Mouse (Mus musculus): Measurements from ENCODE around the gene Gm28043.

Gene Gm28043

GRCm38 (mm10) chr17:29619231-29619630, 4.6 kb downstream of the Gm28043 start:
- DNase-seq (ENCODE audit: extremely low read depth, insufficient read length, low spot score) = no peak

GRCm38 (mm10) chr17:29623488-29623887, 8.8 kb downstream of the Gm28043 start:
- no peak for DNase-seq (ENCODE audit: extremely low read depth, insufficient read length, low spot score)

- no peak for DNase-seq (ENCODE audit: extremely low read depth, insufficient read length, low spot score)
Observed at GRCm38 (mm10) chr17:29627285-29627684, 12.6 kb downstream of the Gm28043 start.

GRCm38 (mm10) chr17:29628946-29629345, 14.3 kb downstream of the Gm28043 start:
- DNase-seq (ENCODE audit: extremely low read depth, insufficient read length, low spot score) = no peak

- DNase-seq (ENCODE audit: extremely low read depth, insufficient read length, low spot score) = no peak
Observed at GRCm38 (mm10) chr17:29629620-29630019, 14.9 kb downstream of the Gm28043 start.

- DNase-seq (ENCODE audit: extremely low read depth, insufficient read length, low spot score) = no peak
Observed at GRCm38 (mm10) chr17:29632312-29632711, 17.6 kb downstream of the Gm28043 start.

GRCm38 (mm10) chr17:29635492-29635891, 20.8 kb downstream of the Gm28043 start:
- no peak for DNase-seq (ENCODE audit: extremely low read depth, insufficient read length, low spot score)

GRCm38 (mm10) chr17:29636118-29636517, 21.4 kb downstream of the Gm28043 start:
- no peak for DNase-seq (ENCODE audit: extremely low read depth, insufficient read length, low spot score)

- no peak for DNase-seq (ENCODE audit: extremely low read depth, insufficient read length, low spot score)
Observed at GRCm38 (mm10) chr17:29637377-29637776, 22.7 kb downstream of the Gm28043 start.

- no peak for DNase-seq (ENCODE audit: extremely low read depth, insufficient read length, low spot score)
Observed at GRCm38 (mm10) chr17:29637895-29638294, 23.2 kb downstream of the Gm28043 start.

GRCm38 (mm10) chr17:29640971-29641370, 26.3 kb downstream of the Gm28043 start:
- no peak for DNase-seq (ENCODE audit: extremely low read depth, insufficient read length, low spot score)

- DNase-seq (ENCODE audit: extremely low read depth, insufficient read length, low spot score) = no peak
Observed at GRCm38 (mm10) chr17:29642219-29642618, 27.5 kb downstream of the Gm28043 start.

GRCm38 (mm10) chr17:29658249-29658648, 43.6 kb downstream of the Gm28043 start:
- no peak for DNase-seq (ENCODE audit: extremely low read depth, insufficient read length, low spot score)

GRCm38 (mm10) chr17:29660076-29660761, 45.5 kb downstream of the Gm28043 start, which contains the start of gene Cmtr1:
TSS of gene Cmtr1 (plus strand) at chr17:29660595.
- peak; percentile 97 for DNase-seq (ENCODE audit: extremely low read depth, insufficient read length, low spot score)

GRCm38 (mm10) chr17:29660762-29661391, 46.2 kb downstream of the Gm28043 start:
- no peak for DNase-seq (ENCODE audit: extremely low read depth, insufficient read length, low spot score)

- no peak for DNase-seq (ENCODE audit: extremely low read depth, insufficient read length, low spot score)
Observed at GRCm38 (mm10) chr17:29662145-29662544, 47.5 kb downstream of the Gm28043 start.

- DNase-seq (ENCODE audit: extremely low read depth, insufficient read length, low spot score) = no peak
Observed at GRCm38 (mm10) chr17:29668051-29668986, 53.6 kb downstream of the Gm28043 start.

GRCm38 (mm10) chr17:29669030-29669429, 54.4 kb downstream of the Gm28043 start:
- no peak for DNase-seq (ENCODE audit: extremely low read depth, insufficient read length, low spot score)

GRCm38 (mm10) chr17:29669936-29670335, 55.3 kb downstream of the Gm28043 start:
- peak; percentile 44 for DNase-seq (ENCODE audit: extremely low read depth, insufficient read length, low spot score)

- DNase-seq (ENCODE audit: extremely low read depth, insufficient read length, low spot score) = peak; percentile 50
Observed at GRCm38 (mm10) chr17:29671021-29671420, 56.3 kb downstream of the Gm28043 start.

- DNase-seq (ENCODE audit: extremely low read depth, insufficient read length, low spot score) = no peak
Observed at GRCm38 (mm10) chr17:29673325-29673724, 58.6 kb downstream of the Gm28043 start.
